Mouse (Mus musculus) cortical plate, adult 2 months (tissue): ENCODE data around the gene Tppp3. TPM values are rescaled to one million over a fixed set of nuclear protein-coding genes. Genes with fewer than 3 reads are reported as not detected.

Experiments
- H3K27ac ChIP-seq: fragments of 200-500 bp; 2 replicates; pipeline ENCODE4 v1.5.1; 2012; ENCODE audit warnings: low read length, control low read depth, inconsistent platforms; ENCODE audit not compliant: insufficient read depth
- H3K4me1 ChIP-seq: fragments of 200-500 bp; 2 replicates; pipeline ENCODE4 v1.6.1; 2011; ENCODE audit warnings: low read length; ENCODE audit not compliant: control insufficient read depth, insufficient read depth
- H3K4me3 ChIP-seq: fragments of 200-500 bp; 2 replicates; pipeline ENCODE4 v1.5.1; 2011; ENCODE audit warnings: mild to moderate bottlenecking, low read length, control low read depth; ENCODE audit not compliant: insufficient read depth
- CTCF ChIP-seq: fragments of 200-500 bp; IDR thresholded peaks from 2 replicates; pipeline ENCODE4 v1.5.1; 2011; ENCODE audit warnings: mild to moderate bottlenecking, control low read depth, low read length; ENCODE audit not compliant: insufficient read depth; ENCODE audit errors: extremely low read depth
- POLR2A ChIP-seq: fragments of 200-500 bp; IDR thresholded peaks from 2 replicates; pipeline ENCODE4 v1.6.1; 2011; ENCODE audit warnings: mild to moderate bottlenecking, low read length, control low read depth; ENCODE audit not compliant: insufficient read depth; ENCODE audit errors: extremely low read depth
- polyA plus RNA-seq: library from polyadenylated mRNA; depleted of rRNA; stranded (reverse); fragments of >200 nt; gene quantifications from 2 replicates; pipeline ENCODE4 v1.2.3, GENCODE M21; 2012

The Tppp3 gene
- polyA plus RNA-seq, 1 experiment = 93.2 TPM

DNA sequence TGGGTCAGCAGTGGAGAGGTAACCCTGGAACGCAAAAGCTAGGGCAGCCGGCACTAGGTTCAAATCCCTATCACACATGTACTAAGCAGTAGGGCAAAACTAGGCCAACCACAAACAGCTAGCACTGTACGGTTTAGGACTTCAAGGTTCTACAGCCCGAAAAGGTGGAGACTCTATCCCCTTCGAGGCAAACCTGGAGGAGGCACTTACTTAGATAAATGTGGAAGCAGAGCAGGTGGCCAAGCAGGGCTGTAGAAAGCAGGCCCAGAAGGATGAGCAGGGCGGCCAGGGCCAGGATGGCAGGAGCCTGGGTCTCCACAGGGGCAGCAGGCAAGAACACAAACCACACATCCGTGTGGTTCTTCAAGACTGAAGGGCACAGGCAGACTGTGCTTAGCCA, 4.8 kb upstream of the Tppp3 start:
- Histone ChIP-seq H3K4me1 (peaks cover 3% of the 10 kb centered on the region), H3K27ac (no peak overlapping the region), H3K4me3 (no peak overlapping the region)
- TF ChIP-seq POLR2A (no peak), CTCF (no peak)

DNA sequence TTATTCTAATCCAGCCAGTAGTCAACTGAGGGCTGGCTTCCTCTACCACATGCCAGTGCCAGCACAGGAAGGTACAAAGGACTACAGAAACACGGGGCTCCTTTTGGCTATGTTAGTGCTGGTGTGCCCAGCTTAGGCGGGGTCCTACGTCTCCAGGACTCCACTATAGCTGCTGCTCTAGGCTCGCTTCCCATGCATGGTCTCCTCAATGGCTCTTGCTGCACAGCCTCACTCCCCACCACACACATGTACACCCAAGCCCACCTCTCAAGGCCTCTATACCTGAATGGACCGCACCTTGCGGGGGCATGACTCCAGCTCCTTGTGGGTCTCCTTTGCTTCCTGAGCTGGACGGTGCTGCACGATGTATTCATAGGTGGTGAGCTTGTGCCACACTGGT, 4.4 kb upstream of the Tppp3 start:
- H3K27ac ChIP-seq = no peak overlapping the region
- no peak overlapping the region for H3K4me3 ChIP-seq
- TF ChIP-seq POLR2A (no peak), CTCF (no peak)
- H3K4me1 ChIP-seq = peaks cover 3% of the 10 kb centered on the region

DNA sequence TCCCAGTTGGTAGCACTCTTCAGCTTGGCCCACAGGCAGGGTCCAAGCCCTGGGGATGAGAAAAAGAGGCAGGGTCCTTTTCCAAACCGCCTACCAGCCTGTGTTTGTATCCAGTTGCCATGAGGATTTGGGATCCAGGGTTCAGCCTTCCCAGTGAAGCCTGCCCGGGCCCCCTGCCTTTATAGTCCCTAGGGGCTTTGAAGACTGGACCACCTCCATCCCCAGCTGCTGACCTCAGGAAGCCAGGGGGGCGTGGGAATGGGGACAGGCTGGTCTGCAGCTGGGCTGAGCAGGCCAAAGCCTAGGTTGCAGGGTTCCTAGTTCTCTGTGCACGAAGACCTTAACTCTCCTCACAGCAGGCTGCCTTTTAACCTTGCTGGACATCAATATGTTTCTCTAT, 3.9 kb upstream of the Tppp3 start:
- no peak overlapping the region for H3K27ac ChIP-seq
- no peak overlapping the region for H3K4me3 ChIP-seq
- peaks cover 4% of the 10 kb centered on the region for H3K4me1 ChIP-seq
- no peak for TF ChIP-seq POLR2A
- TF ChIP-seq CTCF = no peak

- H3K27ac ChIP-seq = no peak overlapping the region
- no peak overlapping the region for H3K4me3 ChIP-seq
- TF ChIP-seq CTCF (no peak), POLR2A (no peak)
- peaks cover 7% of the 10 kb centered on the region for H3K4me1 ChIP-seq
Measured at GRCm38 (mm10) chr8:105474680-105475079, 3.4 kb upstream of the Tppp3 start.

DNA sequence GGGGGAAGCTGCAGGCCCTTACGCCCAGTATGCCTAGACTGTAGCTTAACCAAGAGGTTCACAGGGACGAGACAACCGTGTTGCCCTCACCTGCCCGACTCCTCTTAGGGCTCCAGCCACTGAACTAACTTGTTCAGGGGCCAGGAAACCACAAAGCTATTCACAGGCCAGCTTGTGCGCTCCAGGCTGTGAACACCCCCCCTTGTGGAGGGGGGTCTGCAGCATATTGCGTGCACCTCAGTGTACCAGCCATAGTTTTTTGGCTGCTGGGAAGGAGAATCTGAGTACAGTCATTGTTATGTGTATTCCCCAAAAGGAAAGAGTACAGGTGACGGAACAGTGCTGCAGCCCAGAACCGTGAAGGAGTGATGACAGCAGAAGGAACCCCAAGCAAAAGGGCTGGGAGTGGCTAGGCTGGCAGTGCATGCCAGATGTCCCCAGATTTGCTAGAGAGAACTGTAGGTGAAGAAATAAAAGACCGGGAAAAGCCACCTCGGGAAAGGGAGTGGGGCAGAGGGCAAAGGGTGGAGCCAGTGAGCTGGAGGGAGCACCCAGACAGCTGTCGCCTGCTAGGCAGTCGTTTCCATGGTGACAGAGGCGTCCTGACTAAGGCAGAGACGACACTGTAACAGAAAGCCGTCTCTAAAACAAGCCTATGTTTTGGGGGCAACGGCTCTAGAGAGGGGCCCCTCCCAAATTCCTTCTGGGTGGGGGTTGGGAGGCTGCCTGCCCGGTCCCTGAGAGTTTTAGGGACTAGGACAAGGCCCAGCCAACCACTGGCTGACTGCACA, 2.7 kb upstream of the Tppp3 start:
- no peak overlapping the region for H3K27ac ChIP-seq
- H3K4me3 ChIP-seq = no peak overlapping the region
- H3K4me1 ChIP-seq = peaks cover 10% of the 10 kb centered on the region
- TF ChIP-seq POLR2A (no peak), CTCF (no peak)

GRCm38 (mm10) chr8:105472983-105473382, 1.7 kb upstream of the Tppp3 start:
- H3K4me3 ChIP-seq = no peak overlapping the region
- TF ChIP-seq POLR2A (no peak), CTCF (no peak)
- H3K4me1 ChIP-seq = peaks cover 10% of the 10 kb centered on the region
- no peak overlapping the region for H3K27ac ChIP-seq

GRCm38 (mm10) chr8:105472414-105472932, 1.1 kb upstream of the Tppp3 start:
- peaks cover 10% of the 10 kb centered on the region for H3K4me1 ChIP-seq
- no peak overlapping the region for H3K4me3 ChIP-seq
- TF ChIP-seq POLR2A (no peak), CTCF (no peak)
- H3K27ac ChIP-seq = no peak overlapping the region

DNA sequence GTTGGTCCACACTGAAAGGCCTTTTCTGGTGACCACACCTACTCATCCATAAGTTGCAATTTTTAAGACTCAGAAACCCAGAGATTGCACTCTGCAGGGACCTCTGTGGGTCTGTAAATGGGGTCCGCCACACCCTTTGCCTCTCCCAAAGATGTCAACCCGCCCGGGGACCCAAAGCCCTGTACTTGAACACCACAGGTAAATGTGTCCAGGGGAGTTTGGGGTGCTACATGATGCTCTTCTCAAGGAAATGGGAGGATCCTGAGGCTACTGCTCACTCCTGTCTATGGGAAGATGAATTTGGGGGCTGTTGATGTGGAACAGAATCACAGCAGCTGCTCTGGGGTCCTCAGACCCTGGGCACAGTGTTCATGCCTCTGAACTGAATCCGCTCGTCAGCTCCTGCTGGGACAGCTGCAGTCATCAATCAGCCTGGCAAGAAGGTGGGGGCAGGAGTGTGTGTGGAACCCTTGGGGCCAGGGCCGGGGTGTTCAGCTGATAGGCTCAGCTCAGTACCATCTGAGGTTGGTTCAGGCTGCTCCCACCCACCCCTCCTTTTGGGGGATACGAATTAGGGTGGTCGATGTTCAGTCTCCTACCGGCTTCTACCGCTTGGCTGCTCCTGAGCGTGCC, 529 bp downstream of the Tppp3 start:
- TF ChIP-seq POLR2A (no peak), CTCF (no peak)
- peak overlapping the region; percentile 42 for H3K4me3 ChIP-seq
- H3K4me1 ChIP-seq = peaks cover 14% of the 10 kb centered on the region
- H3K27ac ChIP-seq = no peak overlapping the region

DNA sequence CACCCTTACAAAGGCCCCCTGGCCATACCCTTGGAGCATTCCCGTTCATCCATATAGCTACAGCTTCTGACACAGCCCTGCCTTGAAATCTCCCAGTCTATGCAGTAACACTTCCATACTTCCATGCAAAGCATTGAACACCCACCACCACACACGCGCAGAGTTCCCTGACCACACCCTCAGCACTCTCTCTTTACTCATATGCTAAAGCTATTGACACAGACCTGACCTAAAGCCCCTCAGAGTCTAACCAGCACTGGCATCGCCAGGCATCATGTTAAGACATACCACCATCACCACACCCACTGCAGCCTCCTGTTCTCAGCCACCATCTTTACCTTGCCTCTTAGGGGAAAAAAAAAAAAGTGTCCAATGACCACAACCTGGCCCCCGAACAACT, 1.1 kb downstream of the Tppp3 start:
- TF ChIP-seq POLR2A (no peak), CTCF (no peak)
- Histone ChIP-seq H3K4me3 (peak overlapping the region; percentile 42), H3K27ac (no peak overlapping the region), H3K4me1 (peaks cover 14% of the 10 kb centered on the region)

DNA sequence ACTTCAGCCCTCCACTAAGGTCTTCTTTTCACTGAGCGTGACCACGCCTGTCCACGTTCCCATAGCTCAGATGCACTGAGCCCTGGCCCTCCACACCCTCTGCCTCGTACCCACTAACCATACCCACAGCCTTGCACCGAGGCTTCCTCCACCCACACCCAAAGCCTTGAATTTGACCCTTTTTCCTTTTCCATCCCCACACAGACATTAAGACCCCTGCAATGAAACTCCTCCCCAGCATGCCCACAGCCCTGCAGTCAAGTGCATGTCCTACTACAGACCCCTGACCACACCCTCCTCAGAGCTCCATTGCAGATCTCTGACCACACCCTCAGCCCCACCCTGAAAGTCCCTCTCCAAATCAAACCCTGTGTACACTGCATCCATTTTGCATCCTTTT, 1.5 kb downstream of the Tppp3 start:
- H3K4me1 ChIP-seq = peaks cover 14% of the 10 kb centered on the region
- 0 out of 2 replicates have a peak overlapping the region, but pooled peaks have one; percentile 9 for H3K27ac ChIP-seq
- no peak for TF ChIP-seq POLR2A
- no peak for TF ChIP-seq CTCF
- peak overlapping the region; percentile 42 for H3K4me3 ChIP-seq
